Mouse (Mus musculus) thymus, adult 18-20 months (tissue): ENCODE results near the gene Hspd1.
"Not testable (repeated sequence)": the region's sequence is repeated elsewhere in the genome, so short reads cannot be mapped to it uniquely, and the experiment has no call there.

Experiments used
- DNase-seq, 2 experiments: peaks; one replicate each; pipeline ENCODE4 v3.0.0; 2022; ENCODE audit warnings: mixed read lengths in 2 of 2

Gene Hspd1

GRCm38 (mm10) chr1:55086868-55087400 lies 1.1 kb downstream of the Hspd1 start:
- DNase-seq = no peak

DNA sequence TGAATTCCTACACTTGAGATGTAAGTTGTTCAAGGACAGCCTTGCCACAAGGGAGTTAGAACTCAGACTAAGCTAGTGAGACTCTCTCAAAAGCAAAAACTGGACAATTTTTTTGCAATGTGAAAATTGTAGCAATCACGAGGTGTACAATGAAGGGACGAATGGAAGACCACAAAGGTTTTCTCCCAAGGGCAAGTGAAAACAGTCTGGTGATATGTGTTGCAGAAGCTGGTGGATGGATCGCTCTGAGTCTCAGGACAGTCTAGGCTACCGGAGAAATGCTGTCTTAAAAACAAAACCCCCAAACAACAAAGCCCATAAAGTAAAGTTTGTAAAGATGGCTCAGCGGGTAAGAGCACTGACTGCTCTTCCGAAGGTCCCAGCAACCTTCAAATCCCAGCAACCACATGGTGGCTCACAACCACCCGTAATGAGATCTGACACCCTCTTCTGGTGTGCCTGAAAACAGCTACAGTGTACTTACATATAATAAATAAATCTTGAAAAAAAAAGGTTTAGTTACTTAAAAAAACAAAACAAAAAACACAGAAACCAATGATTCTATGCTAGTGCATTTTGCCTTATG lies 2.2 kb downstream of the Hspd1 start:
- no peak for DNase-seq

- DNase-seq = no peak
These were observed 5.9 kb downstream of the Hspd1 start for GRCm38 (mm10) chr1:55082106-55082505.

DNA sequence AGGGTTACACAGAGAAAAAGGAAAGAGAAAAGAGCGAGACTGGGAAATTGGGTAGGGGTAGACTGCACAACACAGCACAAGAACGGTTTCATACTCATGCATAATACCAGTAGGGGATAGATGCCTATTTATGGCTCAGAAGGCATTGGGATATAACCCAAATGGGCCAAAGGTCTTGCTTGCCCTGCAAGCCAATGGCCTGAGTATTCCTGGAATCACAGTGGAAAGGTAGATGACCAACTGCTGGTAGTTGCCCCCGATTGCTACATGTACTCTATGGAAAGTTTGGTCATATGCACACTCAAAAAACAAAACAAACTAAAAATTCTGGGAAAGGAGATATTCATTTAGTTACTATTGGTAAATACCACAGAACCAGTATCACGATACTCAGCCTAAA lies 8.4 kb downstream of the Hspd1 start:
- DNase-seq = no peak

- DNase-seq = no peak
These were observed 11.1 kb downstream of the Hspd1 start for GRCm38 (mm10) chr1:55076849-55077516.

DNA sequence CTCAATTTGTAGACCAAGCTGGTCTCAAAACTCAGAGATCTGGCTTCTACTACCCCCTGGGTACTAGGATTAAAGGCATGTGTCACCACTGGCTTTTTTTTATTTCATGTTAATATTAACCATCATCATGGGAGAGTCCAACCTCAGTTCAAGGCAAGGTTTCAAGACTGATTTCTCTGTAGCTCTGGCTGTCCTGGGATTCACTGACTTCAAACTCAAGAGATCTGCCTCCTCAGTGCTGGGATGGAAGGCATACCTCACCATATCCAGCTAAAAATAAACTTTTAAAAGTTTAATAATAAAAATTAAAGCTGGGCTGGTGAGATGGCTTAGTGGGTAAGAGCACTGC lies 11.7 kb downstream of the Hspd1 start:
- DNase-seq = no peak

- DNase-seq = no peak
These were observed 12.2 kb downstream of the Hspd1 start for GRCm38 (mm10) chr1:55075652-55076394.

DNA sequence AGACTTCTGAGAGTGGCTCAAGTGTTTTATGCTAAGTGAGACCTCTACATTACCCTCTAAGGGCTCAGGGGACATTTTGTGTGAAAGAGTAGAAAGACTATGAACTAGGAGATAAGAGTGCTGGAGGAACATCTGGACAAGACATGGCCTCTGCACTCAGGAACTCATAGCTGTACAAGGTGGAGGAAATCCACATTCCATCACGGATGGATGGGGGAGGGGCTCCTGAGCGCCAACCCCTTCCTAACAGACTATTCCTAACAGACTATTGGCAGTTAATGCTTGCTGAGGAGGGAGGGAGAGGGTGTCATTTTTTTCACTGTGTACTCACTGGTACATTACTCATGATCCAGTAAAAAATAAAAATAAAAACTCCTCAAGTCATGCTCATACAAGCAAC lies 13.3 kb downstream of the Hspd1 start:
- no peak for DNase-seq

- not testable (repeated sequence) for DNase-seq
These were observed 15.7 kb downstream of the Hspd1 start for GRCm38 (mm10) chr1:55072328-55072727.

DNA sequence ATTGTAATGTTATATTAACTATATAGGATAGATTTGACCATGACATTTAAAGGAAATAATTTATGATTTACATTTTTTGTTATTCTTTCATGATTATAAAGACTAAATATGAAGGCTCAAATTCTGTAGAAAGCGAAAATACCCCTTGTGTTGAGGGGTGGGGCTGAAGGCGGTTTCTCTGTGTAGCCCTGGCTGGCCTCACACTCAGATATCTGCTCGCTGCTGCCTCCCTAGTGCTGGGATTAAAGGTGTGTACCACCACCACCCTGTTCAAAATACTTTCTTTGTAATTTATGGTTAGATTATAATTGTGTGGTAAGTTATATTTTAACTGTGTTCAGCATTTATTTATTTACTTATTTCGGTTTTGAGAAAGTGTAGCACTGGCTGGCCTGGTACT lies 26.3 kb downstream of the Hspd1 start:
- no peak for DNase-seq

DNA sequence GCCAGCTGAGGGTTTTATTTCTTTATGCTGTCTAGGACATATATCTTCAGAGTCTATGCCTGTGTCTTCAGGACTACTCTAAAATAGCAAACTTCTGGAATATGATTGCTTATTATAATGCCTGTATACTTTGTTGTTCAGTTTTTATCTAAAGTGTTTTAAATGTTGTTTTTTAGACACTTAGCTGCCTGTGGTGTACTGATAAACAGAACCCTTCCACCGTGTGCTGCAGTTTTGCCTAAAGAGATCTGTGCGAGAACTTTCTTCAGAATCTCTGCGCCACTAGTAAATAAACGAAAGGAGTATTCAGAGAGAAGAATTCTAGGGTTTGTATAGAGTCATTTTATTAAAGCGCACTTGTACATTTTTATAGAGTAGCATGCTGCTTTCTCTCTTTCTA lies 26.9 kb downstream of the Hspd1 start:
- DNase-seq = no peak

DNA sequence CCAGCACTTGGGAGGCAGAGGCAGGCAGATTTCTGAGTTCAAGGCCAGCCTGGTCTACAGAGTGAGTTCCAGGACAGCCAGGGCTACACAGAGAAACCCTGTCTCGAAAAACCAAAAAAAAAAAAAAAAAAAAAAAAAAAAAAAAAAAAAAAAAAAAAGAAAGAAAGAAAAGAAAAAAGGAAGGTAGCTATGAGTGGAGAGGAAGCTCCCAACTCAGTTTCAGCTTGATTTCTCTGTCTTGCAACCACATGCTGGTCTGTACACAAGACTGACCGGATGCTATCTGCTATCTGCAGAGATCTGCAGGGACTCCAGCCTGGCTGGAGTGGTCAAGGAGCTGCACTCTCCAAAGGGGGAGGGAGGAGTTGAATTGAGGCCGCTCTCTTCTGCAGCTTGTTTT lies 29.7 kb downstream of the Hspd1 start:
- DNase-seq = not testable (repeated sequence)

GRCm38 (mm10) chr1:55055322-55056115 lies 32.5 kb downstream of the Hspd1 start:
- no peak for DNase-seq

GRCm38 (mm10) chr1:55053596-55053995 lies 34.4 kb downstream of the Hspd1 start:
- no peak for DNase-seq

- no peak for DNase-seq
These were observed 35.0 kb downstream of the Hspd1 start for GRCm38 (mm10) chr1:55053005-55053404.

- peak; percentile 96 to 97 for DNase-seq
These were observed 35.6 kb downstream of the Hspd1 start, which contains the start of gene Coq10b for GRCm38 (mm10) chr1:55052355-55052953. Coq10b (plus strand) TSS chr1:55052770.

- DNase-seq = no peak
These were observed 36.4 kb downstream of the Hspd1 start for GRCm38 (mm10) chr1:55051671-55052070.

GRCm38 (mm10) chr1:55048841-55049587 lies 39.0 kb downstream of the Hspd1 start:
- no peak for DNase-seq

- no peak for DNase-seq
These were observed 44.9 kb downstream of the Hspd1 start for GRCm38 (mm10) chr1:55043164-55043563.

DNA sequence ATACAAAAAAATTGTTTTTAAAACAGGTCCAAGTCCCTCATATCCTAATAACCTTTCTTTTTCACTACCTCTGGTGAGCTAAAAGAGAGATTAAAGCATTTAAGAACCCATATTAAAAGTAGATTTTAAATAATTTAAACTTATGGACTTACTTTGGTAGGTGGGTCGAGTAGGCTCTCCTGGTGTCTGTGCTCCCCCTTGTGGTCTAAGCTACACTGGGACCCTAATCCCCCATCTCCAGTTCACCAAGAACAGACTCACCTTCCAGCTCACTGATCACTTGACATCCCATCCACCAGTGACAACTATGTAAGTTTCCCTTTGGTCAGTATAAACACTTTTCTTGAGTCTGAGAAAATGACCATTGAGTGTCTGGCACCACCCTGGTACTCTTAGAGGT lies 45.8 kb downstream of the Hspd1 start:
- no peak for DNase-seq

GRCm38 (mm10) chr1:55041691-55042090 lies 46.4 kb downstream of the Hspd1 start:
- DNase-seq = no peak

GRCm38 (mm10) chr1:55039944-55040343 lies 48.1 kb downstream of the Hspd1 start:
- no peak for DNase-seq
